Mouse (Mus musculus): Measurements from ENCODE around the gene Ntsr1.

Ntsr1 gene

DNA sequence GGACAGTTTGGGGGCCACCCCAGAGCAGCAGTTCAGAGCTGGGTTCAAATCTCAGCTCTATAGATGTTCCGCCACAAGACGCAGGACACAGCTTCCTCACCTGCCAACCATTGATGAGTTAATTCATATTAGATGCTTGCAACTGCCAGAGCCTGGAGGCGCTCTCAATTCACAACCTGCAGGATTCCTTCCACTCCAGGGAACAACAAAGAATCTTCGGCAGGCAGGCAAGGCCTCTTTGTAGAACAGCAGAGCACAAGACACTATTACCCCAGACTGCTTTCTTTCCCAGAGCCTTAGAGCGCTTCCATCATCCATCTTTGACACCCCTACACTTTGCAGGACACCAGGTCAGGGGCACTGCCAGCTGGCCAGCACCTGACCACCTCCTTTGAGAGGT, 6.5 kb downstream of the Ntsr1 start:
- DNase-seq (ENCODE audit: extremely low read depth, low read depth): no peak

DNA sequence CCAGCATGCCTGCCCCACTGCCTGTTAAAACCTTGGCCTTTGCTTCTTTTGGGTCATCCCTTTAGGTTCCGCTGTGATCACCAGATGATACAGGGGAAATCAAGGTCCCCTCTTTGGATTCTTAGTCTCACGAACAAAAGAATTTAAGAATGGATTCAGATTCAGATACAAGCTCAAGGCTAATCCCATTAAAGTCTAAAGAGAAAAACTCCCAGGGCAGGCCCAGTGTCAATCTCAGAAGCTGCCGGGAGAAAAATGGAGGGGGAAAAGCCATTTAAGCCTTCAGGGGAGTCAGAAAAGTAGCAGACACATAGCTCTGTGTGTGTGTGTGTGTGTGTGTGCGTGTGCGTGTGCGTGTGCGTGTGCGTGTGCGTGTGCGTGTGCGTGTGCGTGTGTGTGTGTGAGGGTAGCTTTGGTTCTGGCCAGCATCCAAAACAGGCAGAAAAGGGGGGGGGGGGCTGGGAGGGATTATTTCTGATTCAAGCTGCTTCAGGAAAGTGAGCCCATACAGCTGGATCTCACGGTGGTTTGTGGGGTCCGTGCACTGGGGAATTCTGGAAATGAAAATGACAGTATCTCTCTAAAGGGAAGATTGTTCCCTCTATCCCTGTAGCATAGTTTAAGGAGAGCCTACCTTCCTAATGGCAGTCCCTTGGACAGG, 8.8 kb downstream of the Ntsr1 start:
- DNase-seq (ENCODE audit: extremely low read depth, low read depth): no peak

DNA sequence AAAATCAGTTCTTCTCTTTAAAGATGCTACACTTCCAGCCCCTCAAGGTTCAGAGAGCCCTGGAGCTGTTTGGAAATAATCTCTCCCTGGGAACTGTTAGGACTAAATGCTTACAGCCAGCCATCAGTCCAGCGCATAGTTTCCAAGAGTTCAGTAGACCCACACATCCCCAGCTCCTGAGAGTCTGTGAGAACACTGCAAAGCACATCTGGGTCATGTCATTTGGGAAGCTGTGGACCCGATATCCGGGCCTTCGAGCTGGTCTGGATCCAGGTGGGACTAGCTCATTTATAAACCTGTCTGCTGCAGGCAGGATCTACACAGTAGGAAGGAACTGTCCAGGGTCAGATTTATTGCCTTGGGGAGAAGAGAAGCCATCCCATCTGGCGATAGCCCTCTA, 11.1 kb downstream of the Ntsr1 start:
- no peak for DNase-seq (ENCODE audit: extremely low read depth, low read depth)

- no peak for DNase-seq (ENCODE audit: extremely low read depth, low read depth)
These were observed 12.3 kb downstream of the Ntsr1 start for GRCm38 (mm10) chr2:180511875-180512661.

DNA sequence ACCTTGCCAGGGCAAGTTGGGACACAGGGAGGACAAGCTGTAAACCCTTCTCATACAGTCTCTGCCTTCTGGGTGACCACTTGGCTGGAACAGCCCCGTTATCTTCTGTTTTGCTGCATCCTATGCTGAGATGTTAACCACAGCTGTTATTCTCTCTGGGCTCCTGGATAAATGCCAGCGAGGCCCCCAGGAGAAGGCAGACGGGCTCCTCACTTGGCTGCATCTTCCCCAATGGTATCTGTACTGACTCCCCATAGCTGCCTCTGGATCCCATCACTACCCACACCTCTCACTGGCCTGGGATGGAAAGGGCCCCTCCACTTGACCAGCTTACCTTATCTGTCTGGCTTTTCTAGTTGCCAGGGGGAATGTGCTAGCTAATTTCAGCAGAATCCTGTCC, 13.2 kb downstream of the Ntsr1 start:
- no peak for DNase-seq (ENCODE audit: extremely low read depth, low read depth)

GRCm38 (mm10) chr2:180513835-180514234, 14.1 kb downstream of the Ntsr1 start:
- no peak for DNase-seq (ENCODE audit: extremely low read depth, low read depth)

DNA sequence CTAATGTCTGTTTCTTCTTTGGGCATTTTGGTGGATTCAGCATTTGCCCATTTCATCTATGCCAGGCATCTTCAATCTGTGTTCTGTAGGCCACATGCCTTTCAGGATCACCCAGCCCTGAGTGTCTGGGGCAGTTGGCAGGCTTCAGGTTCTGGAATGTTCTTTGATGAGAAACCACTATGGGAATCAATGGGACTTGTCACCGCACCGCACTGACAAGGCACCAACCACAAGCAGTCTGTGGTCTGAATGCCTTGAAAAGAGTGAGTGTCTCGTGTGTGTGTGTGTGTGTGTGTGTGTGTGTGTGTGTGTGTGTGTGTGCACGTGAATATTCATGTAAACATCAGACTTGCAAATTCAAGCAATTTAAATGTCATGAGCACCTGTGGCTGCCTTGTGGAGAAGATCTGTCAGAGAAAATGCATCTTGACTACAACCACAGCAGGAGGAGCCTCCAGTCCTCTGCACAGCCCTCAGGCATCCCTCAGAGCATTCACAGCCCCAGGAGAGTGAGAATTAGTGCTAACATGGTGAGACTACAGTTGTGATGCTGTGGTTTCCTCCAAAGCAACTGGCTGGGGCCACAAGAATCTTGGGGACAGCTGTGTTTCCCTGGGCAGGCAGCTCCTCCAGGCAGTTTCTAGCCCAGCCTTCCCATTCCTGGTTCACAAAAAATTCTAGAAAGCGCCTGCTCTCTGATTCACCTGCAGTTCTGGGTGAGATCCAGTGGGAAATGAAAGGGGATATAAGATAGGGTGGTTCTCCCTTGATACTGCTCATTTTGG, 21.9 kb downstream of the Ntsr1 start:
- no peak for DNase-seq (ENCODE audit: extremely low read depth, low read depth)

DNA sequence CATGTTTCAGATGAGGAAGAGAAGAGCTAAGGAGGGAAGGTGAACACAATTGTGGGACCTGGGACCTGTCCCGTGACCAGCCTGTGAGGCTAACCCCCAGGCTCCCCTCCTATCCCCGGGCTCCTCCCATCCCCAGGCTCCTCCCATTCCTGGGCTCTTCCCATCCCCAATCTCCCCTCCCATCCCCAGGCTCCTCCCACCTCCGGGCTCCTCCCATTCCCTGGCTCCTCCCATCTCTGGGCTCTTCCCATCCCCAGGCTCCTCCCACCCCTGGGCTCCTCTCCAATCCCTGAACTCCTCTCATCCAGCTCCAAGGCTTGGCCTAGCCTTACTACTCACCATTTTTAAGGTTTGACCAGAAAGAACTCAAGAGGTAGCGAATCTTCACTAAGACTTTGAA, 23.0 kb downstream of the Ntsr1 start:
- DNase-seq (ENCODE audit: extremely low read depth, low read depth): no peak

- no peak for DNase-seq (ENCODE audit: extremely low read depth, low read depth)
These were observed 27.7 kb downstream of the Ntsr1 start for GRCm38 (mm10) chr2:180527447-180527846.

DNA sequence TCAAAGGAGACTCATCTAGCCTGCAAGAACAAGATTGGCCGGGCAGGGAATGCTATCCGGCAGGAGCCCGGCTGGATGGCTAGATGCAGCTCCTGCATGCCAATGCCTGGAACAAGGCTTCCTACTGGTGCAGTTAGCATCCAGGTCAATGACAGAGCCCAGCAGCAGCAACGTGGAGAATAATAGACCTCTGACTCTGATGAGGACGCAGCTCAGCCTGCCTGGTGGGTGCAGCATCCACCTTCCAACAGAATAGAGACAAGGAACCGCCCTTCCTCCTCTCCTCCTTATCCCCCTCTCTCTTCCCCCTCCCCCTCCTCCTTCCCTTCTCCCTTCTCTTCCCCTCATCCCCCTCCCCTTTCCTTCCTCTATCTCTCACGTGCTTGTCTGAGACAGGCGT, 28.1 kb downstream of the Ntsr1 start:
- no peak for DNase-seq (ENCODE audit: extremely low read depth, low read depth)

DNA sequence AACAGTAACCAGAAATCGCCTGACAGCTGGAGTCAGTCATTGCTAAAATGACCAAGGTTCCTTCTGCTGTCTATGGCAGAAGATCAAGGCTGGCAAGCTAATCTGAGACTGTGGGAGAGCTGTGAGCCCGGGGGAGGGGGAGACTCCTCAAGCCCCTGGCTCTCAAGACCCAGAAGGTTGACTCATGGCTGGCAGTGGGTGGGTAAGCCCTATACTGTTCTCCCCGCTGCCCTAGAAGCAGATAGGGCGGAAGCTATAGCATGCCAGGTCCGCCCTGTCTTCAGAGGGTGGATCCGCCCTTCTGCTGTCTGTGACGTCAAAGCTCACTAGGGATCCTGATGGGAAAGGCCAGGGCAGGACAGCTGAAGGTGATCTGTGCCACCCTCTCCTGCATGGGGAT, 30.4 kb downstream of the Ntsr1 start:
- no peak for DNase-seq (ENCODE audit: extremely low read depth, low read depth)

DNA sequence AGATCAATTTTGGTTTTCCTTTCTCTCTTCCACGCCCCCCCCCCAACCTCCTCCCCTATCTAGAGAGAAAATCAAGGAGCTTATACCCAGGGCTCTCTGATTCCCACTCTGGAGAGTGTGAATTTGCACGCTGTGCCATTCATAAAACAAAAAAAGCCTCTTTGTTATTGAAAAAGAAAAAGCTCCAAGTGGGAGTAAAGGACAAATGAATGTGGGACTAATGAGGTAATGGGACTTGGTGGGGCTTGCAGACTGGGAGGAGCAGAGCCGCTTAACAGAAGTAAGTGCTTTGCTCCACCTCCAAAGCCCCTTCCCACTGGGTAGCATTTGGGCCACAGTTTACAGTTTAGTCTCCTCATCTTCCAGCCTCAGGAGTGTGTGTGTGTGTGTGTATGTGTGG, 30.8 kb downstream of the Ntsr1 start:
- DNase-seq (ENCODE audit: extremely low read depth, low read depth): no peak

DNA sequence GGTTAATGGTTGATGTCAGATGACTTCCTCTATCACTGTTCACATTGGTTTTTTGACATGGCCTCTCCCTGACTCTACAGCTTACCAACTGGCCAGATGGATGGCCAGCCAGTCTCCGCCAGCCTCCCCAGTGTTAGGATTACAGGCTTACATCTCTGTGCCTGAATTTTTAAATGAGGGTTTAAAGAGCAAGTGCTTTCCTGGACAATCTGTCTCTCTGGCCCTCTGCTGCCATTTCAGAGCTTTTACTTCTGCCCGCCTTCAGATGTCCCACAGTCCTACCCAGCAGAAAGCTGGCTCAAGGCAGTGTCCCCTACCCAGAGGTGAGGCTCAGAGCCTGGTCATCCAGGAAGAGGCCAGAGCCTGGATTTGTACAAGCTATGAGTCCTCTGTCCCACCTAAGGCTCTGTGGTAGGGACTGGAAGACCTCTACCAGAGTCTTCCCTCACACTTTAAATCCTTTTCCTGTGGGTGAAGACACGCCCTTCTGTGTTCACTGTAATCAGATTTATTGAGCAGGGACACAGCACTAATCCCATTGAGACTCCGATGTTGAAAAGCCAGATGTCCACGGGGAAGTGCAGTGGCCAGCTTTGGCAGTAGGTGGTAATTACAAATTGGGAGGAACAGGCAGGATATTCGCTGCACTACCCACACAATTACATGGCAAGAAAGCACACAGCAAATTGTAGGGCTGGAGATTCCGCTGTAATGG, 32.1 kb downstream of the Ntsr1 start:
- no peak for DNase-seq (ENCODE audit: extremely low read depth, low read depth)

- DNase-seq (ENCODE audit: extremely low read depth, low read depth): no peak
These were observed 32.7 kb downstream of the Ntsr1 start for GRCm38 (mm10) chr2:180532386-180532995.

GRCm38 (mm10) chr2:180533237-180533636, 33.5 kb downstream of the Ntsr1 start:
- DNase-seq (ENCODE audit: extremely low read depth, low read depth): no peak

- DNase-seq (ENCODE audit: extremely low read depth, low read depth): no peak
These were observed 43.9 kb downstream of the Ntsr1 start for GRCm38 (mm10) chr2:180543675-180544074.

- DNase-seq (ENCODE audit: extremely low read depth, low read depth): no peak
These were observed 45.3 kb downstream of the Ntsr1 start for GRCm38 (mm10) chr2:180545046-180545445.

GRCm38 (mm10) chr2:180547384-180548106, 47.8 kb downstream of the Ntsr1 start:
- no peak for DNase-seq (ENCODE audit: extremely low read depth, low read depth)

GRCm38 (mm10) chr2:180552340-180552739, 52.6 kb downstream of the Ntsr1 start:
- no peak for DNase-seq (ENCODE audit: extremely low read depth, low read depth)

DNA sequence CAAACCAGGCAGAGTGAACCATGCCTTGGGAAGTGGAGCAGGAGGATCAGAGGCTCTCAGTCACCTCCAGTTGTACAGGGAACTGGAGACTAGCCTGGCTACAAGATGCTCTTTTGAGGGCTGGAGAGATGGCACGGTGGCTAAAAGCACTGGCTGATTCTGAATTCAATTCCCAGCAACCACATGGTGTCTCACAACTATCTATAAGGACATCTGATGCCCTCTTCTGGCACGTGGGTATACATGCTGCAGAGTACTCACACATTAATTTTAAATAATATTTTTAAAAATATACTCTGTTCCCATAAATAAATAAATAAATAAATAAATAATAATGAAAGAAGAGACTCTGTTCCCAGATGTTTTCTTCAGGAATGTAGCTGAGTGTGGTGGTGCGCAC, 55.4 kb downstream of the Ntsr1 start:
- no peak for DNase-seq (ENCODE audit: extremely low read depth, low read depth)

DNA sequence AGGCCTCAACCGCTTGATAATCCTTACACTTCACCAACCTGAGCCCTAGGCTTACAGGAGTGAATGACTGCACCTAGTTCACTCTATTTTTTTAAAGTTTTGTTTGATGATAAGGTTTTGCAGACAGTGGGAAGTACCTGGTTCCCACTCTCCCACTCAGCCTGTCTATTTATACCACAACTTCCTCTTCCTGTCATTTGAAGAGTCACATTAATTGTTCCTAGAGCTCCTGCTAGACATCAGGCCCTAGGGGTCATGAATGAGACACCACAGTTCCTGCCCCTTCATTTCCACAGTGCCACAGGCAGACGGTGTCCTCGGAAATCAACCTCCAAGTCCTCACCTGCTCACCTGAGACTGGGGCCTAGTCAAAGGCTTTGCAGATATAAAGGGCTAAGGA, 56.7 kb downstream of the Ntsr1 start:
- DNase-seq (ENCODE audit: extremely low read depth, low read depth): peak; percentile 24
